Mouse (Mus musculus) limb, embryonic 10.5 days (tissue): ENCODE data around the gene Nmur1. TPM values are rescaled to one million over a fixed set of nuclear protein-coding genes. Genes with fewer than 3 reads are reported as not detected.

Experiments
- DNase-seq: peaks from one replicate; pipeline ENCODE4 v3.0.0-alpha.2; 2017; ENCODE audit warnings: low spot score
- H3K27ac ChIP-seq: fragments of 300-500 bp; sonication (generic); 2 replicates; pipeline ENCODE4 v1.5.1; 2016; ENCODE audit warnings: mild to moderate bottlenecking
- H3K27me3 ChIP-seq: fragments of 300-500 bp; sonication (generic); 2 replicates; pipeline ENCODE4 v1.6.1; 2016; ENCODE audit warnings: low read depth, mild to moderate bottlenecking; ENCODE audit not compliant: poor library complexity, severe bottlenecking
- H3K36me3 ChIP-seq: fragments of 300-500 bp; sonication (generic); 2 replicates; pipeline ENCODE4 v1.6.1; 2016; ENCODE audit warnings: mild to moderate bottlenecking, moderate library complexity
- H3K4me1 ChIP-seq: fragments of 300-500 bp; sonication (generic); 2 replicates; pipeline ENCODE4 v1.6.1; 2016
- H3K4me3 ChIP-seq: fragments of 300-500 bp; sonication (generic); 2 replicates; pipeline ENCODE4 v1.5.1; 2016; ENCODE audit warnings: mild to moderate bottlenecking, moderate library complexity
- H3K9me3 ChIP-seq: fragments of 300-500 bp; sonication (generic); replicated peaks from 2 replicates; pipeline ENCODE4 v1.6.1; 2016; ENCODE audit warnings: mild to moderate bottlenecking
- WGBS: fragments of 180-500 bp; shearing (Covaris S2); methylation state at CpG from one replicate; pipeline ENCODE4 v1.1.7; 2016; 5-methylcytosine and 5-hydroxymethylcytosine counted together
- polyA plus RNA-seq: library from polyadenylated mRNA; unstranded; fragments of >200 nt; fragmentation: Nextera tagmentation; extraction: Ambion mirVana; gene quantifications from 2 replicates; pipeline ENCODE4 v1.2.1, GENCODE M21; 2016

Nmur1 gene
- polyA plus RNA-seq, 1 experiment from 2014 or later: 0.15 TPM

DNA sequence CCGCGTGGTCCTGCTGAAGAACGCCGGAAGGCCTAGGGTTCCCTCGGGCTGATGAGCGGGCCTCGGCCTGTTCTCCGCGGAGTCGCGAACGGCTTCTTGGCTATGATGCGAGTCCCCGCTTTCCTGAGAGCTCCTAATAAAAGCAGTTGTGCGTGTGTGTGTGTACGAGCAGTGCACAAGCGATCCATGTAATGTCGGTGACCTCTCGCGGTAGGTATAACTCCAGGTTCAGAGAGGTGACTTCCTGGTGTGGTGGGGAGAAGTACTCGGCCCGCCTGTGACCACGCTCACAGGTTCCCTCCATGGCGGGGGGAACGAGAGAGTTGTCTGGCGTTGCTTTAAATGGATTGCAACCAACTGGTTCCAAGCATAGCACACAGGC lies 66.2 kb downstream of the Nmur1 start:
- Histone ChIP-seq H3K27me3 (no peaks in the 10 kb centered on the region), H3K36me3 (peaks cover 33% of the 10 kb centered on the region), H3K27ac (peak overlapping the region; percentile 97), H3K9me3 (no peaks in the 10 kb centered on the region), H3K4me3 (peak overlapping the region; percentile 80), H3K4me1 (peaks cover 26% of the 10 kb centered on the region)
- DNase-seq: no peak
- under 1% methylated on average over 26 of the region's 26 CpGs for WGBS

DNA sequence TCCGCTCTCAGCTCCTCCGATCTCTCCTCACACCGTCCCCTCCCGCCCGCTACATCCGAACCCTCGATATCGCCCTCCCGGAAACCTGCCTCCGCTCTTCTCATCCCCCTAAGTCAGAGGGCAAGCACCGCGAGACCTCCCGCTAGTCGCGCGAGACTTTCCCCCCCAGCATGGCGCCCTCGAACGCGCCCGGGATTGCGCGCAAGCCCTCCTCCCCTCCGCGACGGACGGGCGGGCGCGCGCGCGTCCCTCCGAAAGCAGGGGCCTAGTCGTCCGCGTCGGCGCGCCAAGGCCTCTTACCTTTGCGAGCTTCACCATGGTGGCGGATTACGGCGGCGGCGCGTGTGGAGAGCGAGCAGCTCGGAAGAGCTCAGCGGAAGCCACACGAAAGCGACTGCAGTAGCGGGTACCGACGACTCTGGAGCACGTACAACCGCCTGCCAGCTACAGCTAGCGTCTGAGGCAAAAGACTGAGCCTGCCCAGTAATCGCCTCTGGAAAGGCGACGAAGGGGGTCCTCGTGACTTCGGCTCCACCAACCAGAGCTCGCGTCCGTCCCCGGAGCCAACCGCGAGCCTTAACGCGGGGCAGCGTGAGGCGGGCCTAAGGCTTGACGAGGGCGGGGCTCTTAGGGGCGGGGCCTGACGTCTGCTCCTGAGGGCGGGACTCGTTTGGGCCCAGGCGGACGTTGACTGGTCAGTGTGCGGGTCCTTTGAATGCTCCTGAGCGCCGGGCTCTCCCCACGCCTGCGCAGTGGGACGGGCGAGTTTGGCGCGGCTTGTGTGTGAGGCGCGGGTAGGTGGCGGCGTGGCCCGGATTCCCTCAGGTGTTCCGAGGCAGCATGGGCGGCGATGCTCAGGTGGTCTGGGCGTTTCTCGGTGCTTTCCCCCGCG lies 66.9 kb downstream of the Nmur1 start, which contains the start of gene Ncl:
Gene Ncl (minus strand): TSS at position 495 of the 892 bp plus-strand sequence.
- Histone ChIP-seq H3K36me3 (peaks cover 40% of the 10 kb centered on the region), H3K9me3 (no peaks in the 10 kb centered on the region), H3K27me3 (no peaks in the 10 kb centered on the region), H3K4me1 (peaks cover 26% of the 10 kb centered on the region), H3K27ac (peak within 1 kb of the TSS; percentile 97), H3K4me3 (peak within 1 kb of the TSS; percentile 80)
- peak; percentile 97 for DNase-seq
- under 1% methylated on average over 102 of the region's 102 CpGs for WGBS

DNA sequence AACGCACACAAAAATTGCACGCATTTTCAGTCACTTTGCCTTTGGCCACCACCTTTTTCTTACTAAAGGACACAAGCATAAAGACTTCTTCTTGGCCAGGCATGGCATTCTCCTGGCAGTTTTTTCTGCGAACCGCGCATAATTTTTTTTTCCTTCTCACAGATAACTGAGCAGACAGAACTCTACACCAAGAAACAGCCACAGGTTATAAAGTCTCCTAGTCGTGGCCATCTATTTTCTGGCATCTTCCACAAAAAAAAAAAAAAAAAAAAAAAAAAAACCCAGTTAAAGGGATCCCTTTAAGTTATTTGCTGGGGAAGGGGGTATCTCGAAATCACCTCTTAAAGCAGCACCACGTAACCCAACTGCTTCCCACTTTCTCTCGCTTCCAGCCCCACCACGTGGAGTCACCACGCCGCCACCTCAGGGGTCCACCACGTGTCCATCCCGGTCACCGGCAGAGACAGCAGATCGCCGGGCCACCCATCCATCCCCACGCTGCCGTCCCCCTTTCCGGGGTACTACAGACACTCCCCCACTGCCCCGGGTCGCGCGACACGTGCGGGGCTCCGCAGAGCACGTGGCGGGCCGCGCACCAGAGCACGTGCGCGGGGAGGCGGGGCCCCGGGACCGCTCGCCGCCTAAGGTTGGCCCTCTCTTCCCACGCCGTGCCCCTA lies 67.7 kb downstream of the Nmur1 start:
- H3K4me3 ChIP-seq: peak overlapping the region; percentile 80
- H3K27me3 ChIP-seq: no peaks in the 10 kb centered on the region
- peaks cover 26% of the 10 kb centered on the region for H3K4me1 ChIP-seq
- peak overlapping the region; percentile 97 for H3K27ac ChIP-seq
- peaks cover 47% of the 10 kb centered on the region for H3K36me3 ChIP-seq
- H3K9me3 ChIP-seq: no peaks in the 10 kb centered on the region
- WGBS: under 1% methylated on average over 41 of the region's 41 CpGs
- DNase-seq: no peak

DNA sequence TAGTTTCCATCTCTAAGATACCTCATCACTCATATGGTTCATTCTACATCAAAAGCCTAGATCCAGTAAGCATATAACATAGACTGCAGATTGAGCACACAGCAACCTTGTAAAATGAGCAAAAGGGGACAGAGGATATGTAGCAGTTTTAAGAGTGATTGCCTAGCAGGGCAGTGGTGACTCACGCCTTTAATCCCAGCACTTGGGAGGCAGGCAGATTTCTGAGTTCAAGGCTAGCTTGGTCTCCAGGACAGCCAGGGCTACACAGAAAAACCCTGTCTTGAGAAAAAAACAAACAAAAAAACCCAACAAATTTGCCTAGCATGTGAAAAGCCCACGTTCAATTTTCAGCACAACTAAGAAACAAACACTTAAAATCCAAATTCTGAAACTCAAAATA lies 71.8 kb downstream of the Nmur1 start:
- Histone ChIP-seq H3K27ac (no peak overlapping the region), H3K36me3 (peaks cover 89% of the 10 kb centered on the region), H3K27me3 (no peaks in the 10 kb centered on the region), H3K4me1 (peaks cover 11% of the 10 kb centered on the region), H3K4me3 (no peak overlapping the region), H3K9me3 (no peaks in the 10 kb centered on the region)
- WGBS: 89% methylated on average over 2 of the region's 2 CpGs
- no peak for DNase-seq

DNA sequence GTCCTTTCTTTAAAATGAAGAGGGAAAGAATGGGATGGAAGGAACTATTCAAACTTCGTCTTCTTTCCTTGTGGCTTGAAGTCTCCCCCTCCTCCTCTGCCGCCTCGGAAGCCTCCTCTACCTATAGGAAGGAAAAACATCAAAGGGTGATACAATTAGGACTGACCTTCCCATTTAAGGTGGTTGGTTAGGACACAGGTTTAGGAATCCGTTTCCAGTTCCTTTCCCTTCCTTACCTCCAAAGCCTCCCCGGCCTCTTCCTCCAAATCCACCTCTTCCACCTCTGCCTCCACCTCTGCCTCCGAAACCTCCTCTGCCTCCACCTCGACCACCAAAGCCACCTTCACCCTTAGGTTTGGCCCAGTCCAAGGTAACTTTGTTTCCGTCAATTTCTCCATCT lies 75.5 kb downstream of the Nmur1 start:
- H3K9me3 ChIP-seq: no peaks in the 10 kb centered on the region
- DNase-seq: no peak
- H3K4me3 ChIP-seq: no peak overlapping the region
- H3K4me1 ChIP-seq: no peaks in the 10 kb centered on the region
- 88% methylated on average over 8 of the region's 8 CpGs for WGBS
- no peaks in the 10 kb centered on the region for H3K27me3 ChIP-seq
- no peak overlapping the region for H3K27ac ChIP-seq
- H3K36me3 ChIP-seq: peaks cover 100% of the 10 kb centered on the region

DNA sequence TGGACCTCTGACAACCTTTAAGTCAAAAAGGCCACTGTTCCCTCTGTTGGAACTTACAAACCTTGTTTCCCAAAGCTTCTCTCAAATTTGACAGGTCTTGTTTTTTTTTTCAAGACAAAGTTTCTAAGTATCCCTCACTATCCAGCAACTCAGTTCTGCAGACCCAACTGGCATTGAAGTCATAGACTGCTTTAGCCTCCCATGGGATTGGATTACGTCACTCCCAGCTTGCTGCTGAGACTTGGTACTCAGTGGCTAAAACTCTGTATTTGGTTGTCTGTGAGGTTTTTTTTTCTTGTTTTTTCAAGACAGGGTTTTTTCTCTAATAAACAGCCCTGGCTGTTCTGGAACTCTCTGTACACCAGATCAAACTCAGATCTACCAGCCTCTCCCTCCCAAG lies 76.3 kb downstream of the Nmur1 start:
- Histone ChIP-seq H3K27me3 (no peaks in the 10 kb centered on the region), H3K9me3 (no peaks in the 10 kb centered on the region), H3K36me3 (peaks cover 97% of the 10 kb centered on the region), H3K27ac (no peak overlapping the region), H3K4me1 (no peaks in the 10 kb centered on the region), H3K4me3 (no peak overlapping the region)
- 98% methylated on average over 1 of the region's 1 CpGs for WGBS
- no peak for DNase-seq

DNA sequence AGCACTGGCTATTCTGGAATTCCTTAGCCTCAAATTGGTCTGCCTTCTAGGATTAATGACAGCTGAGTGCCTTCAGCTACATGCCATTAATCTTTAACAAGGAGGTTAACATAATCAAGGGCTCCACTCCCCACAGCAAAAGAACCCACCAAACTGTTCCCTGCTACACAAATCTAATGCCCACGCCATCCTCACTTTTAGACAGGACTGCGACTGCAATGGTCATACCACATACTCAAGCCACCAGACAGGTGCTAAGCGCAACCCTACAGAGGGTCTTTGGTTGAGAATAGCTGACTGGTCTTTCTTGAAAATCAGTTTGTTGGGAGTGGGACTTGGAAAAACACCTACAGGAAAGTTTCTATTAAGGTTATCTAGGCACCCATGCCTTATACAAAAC lies 76.8 kb downstream of the Nmur1 start:
- Histone ChIP-seq H3K4me1 (no peaks in the 10 kb centered on the region), H3K9me3 (no peaks in the 10 kb centered on the region), H3K27ac (no peak overlapping the region), H3K27me3 (no peaks in the 10 kb centered on the region), H3K4me3 (no peak overlapping the region), H3K36me3 (peaks cover 92% of the 10 kb centered on the region)
- 93% methylated on average over 3 of the region's 3 CpGs for WGBS
- DNase-seq: no peak

DNA sequence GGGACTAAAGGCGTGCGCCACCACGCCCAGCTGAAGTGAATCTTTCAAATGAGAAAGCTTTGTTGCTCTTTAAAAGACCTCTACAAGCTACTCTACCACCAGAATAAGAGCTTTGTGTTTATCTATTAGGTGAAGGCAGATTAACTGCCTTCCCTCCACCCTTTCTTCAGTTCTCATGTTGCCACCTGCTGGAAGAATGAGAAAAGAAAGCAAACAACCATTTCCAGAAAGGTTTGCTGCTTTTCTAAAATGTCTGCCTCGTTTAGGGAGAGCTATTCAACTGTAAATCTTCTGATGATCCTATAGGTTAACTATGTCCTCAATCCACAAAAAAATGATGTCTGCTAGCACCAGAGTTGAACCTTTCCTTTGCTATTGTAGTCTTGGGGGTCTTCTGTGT lies 77.2 kb downstream of the Nmur1 start:
- Histone ChIP-seq H3K9me3 (no peaks in the 10 kb centered on the region), H3K36me3 (peaks cover 88% of the 10 kb centered on the region), H3K27ac (no peak overlapping the region), H3K27me3 (no peaks in the 10 kb centered on the region), H3K4me3 (no peak overlapping the region), H3K4me1 (no peaks in the 10 kb centered on the region)
- 74% methylated on average over 4 of the region's 4 CpGs for WGBS
- no peak for DNase-seq

DNA sequence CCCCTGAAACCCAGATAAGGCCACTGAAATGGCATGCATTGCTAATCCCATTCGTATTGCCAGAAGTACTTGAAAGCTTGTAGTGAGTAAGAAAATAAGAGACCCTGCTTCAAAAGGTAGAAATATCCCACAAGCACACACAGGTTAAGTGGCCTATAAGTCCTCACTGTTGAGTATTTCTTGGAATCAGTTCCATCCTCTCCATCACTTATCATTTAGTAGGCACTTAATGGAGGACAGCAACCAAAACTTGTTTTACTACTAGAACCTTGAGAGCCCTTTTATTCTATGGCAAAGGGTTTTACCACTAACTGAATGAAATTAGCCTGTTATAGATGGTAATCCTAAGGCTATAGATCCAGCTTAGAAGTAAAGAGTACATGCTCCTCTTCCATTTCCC lies 77.9 kb downstream of the Nmur1 start:
- Histone ChIP-seq H3K4me1 (no peaks in the 10 kb centered on the region), H3K36me3 (peaks cover 81% of the 10 kb centered on the region), H3K27me3 (no peaks in the 10 kb centered on the region), H3K9me3 (no peaks in the 10 kb centered on the region), H3K27ac (no peak overlapping the region), H3K4me3 (no peak overlapping the region)
- DNase-seq: no peak
- WGBS: 59% methylated on average over 1 of the region's 1 CpGs

DNA sequence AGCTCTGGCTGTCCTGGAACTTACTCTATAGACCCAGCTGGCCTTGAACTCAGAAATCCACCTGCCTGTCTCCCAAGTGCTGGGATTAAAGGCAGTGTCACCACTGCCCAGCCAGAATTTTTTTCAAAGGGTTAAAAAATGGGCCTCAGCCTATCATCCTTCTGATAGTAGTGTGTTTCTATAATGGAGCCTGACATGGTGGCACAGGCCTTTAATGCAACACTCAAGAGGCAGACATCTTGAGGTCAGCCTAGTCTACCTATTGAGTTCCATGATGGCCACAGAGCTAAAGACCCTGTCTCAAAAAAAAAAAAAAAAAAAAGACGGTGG lies 78.3 kb downstream of the Nmur1 start:
- no peak for DNase-seq
- 57% methylated on average over 1 of the region's 1 CpGs for WGBS
- no peak overlapping the region for H3K4me3 ChIP-seq

DNA sequence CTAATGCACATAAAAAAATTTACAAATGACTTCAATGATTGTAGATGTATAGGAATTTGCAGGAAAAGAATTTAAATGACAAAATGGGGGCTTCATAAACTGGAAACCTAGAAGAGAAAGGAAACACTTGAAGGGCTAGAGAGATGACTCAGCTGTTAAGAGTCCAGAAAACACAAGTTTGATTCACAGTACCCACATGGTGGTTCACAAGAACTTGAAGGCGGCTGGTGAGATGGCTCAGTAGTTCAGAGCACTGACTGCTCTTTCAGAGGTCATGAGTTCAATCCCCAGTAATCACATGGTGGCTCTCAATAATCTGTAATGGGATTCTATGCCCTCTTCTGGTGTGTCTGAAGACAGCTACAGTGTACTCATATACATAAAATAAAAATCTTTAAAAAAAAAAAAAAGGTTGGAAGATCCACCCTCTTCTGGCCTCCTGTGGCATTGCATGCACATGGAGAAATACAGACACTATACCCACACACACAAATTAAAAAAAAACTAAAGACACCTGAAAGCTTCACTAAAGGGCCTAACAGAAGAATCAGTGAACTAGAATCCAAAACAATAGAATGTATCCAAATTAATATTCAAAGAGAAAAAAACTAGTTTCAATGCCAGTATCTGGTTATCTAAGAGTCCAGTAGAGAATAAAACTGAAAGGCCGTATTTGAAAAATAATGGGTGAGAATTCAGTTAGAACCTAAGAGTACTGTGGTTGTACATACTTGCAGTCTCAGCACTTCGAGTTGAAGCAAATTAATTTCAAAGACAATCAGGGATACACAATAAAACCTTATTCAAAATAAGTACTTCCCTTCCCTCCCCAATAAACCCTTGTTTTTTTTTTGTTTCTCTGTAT lies 78.9 kb downstream of the Nmur1 start:
- WGBS: 88% methylated on average over 3 of the region's 3 CpGs
- peaks cover 71% of the 10 kb centered on the region for H3K36me3 ChIP-seq
- DNase-seq: no peak
- H3K27ac ChIP-seq: no peak overlapping the region
- H3K4me3 ChIP-seq: no peak overlapping the region
- no peaks in the 10 kb centered on the region for H3K4me1 ChIP-seq
- no peaks in the 10 kb centered on the region for H3K9me3 ChIP-seq
- no peaks in the 10 kb centered on the region for H3K27me3 ChIP-seq

More for the DNA sequence above, 78.3 kb downstream of the Nmur1 start:
- peaks cover 77% of the 10 kb centered on the region for H3K36me3 ChIP-seq
- H3K27ac ChIP-seq: no peak overlapping the region
- H3K27me3 ChIP-seq: no peaks in the 10 kb centered on the region
- H3K4me1 ChIP-seq: no peaks in the 10 kb centered on the region
- no peaks in the 10 kb centered on the region for H3K9me3 ChIP-seq

DNA sequence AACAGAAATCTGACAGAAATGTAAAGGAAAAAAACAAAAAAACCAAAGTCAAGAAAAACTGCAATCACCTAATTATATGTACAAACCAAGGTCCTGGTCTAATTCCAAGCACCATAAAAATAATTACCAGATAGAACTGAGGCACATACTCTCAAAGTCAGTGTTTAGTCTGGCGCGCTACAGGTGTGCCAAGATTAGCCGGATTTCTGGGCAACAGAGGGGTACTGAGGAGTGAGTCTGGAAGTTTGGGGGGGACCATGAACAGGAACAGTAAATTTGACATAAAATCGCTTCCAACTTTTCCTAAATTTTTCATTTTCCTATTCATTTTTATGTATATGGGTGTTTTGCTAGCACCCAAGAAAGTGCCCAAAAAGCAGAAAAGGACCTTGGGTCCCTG lies 80.1 kb downstream of the Nmur1 start:
- Histone ChIP-seq H3K27ac (no peak overlapping the region), H3K36me3 (peaks cover 60% of the 10 kb centered on the region), H3K4me1 (no peaks in the 10 kb centered on the region), H3K27me3 (no peaks in the 10 kb centered on the region), H3K9me3 (no peaks in the 10 kb centered on the region), H3K4me3 (no peak overlapping the region)
- WGBS: 92% methylated on average over 4 of the region's 4 CpGs
- DNase-seq: no peak

DNA sequence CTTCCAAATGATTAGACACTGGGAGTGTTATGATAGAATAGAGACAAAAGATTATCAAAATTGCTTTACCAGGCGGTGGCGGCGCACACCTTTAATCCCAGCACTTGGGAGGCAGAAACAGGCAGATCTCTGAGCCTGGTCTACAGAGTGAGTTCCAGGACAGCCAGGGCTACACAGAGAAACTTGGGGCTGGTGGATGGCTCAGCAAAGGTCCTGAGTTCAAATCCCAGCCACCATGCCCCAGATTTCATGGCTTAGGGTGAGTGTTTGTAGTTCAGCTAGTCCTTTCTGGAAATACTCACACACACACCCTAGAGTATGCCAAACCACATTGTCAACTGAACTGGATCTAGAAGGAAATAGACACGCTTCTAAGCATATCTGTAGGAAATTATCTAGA lies 81.0 kb downstream of the Nmur1 start:
- H3K27ac ChIP-seq: no peak overlapping the region
- WGBS: 96% methylated on average over 4 of the region's 4 CpGs

More for the DNA sequence above, 81.0 kb downstream of the Nmur1 start:
- Histone ChIP-seq H3K4me3 (no peak overlapping the region), H3K4me1 (no peaks in the 10 kb centered on the region), H3K27me3 (no peaks in the 10 kb centered on the region), H3K9me3 (no peaks in the 10 kb centered on the region), H3K36me3 (peaks cover 51% of the 10 kb centered on the region)
- no peak for DNase-seq
